Mouse (Mus musculus) limb, embryonic 11.5 days (tissue): ENCODE results near the gene Akr1c14. TPM values are rescaled to one million over a fixed set of nuclear protein-coding genes. Genes with fewer than 3 reads are reported as not detected.

Source experiments
- ATAC-seq: fragments of 200-750 bp; cut with Nextera tagmentation; 2 replicates; pipeline ENCODE4 v1.8.0; 2017; ENCODE audit warnings: low read depth; ENCODE audit not compliant: insufficient number of reproducible peaks, low FRiP score, low TSS enrichment
- DNase-seq: peaks from one replicate; pipeline ENCODE4 v3.0.0-alpha.2; 2015; ENCODE audit warnings: low spot score
- H3K27ac ChIP-seq: fragments of 300-500 bp; sonication (generic); replicated peaks from 2 replicates; pipeline ENCODE4 v1.5.1; 2014; ENCODE audit warnings: low read depth, mild to moderate bottlenecking, low read length
- H3K27me3 ChIP-seq: fragments of 300-500 bp; sonication (generic); 2 replicates; pipeline ENCODE4 v1.6.1; 2014; ENCODE audit warnings: mild to moderate bottlenecking, low read length, mixed read lengths; ENCODE audit not compliant: control insufficient read depth, insufficient read depth
- H3K36me3 ChIP-seq: fragments of 300-500 bp; sonication (generic); 2 replicates; pipeline ENCODE4 v1.6.1; 2014; ENCODE audit warnings: mild to moderate bottlenecking, low read length, moderate library complexity, mixed read lengths; ENCODE audit not compliant: control insufficient read depth, insufficient read depth
- H3K4me1 ChIP-seq: fragments of 300-500 bp; sonication (generic); 2 replicates; pipeline ENCODE4 v1.6.1; 2014; ENCODE audit warnings: low read length, mixed read lengths; ENCODE audit not compliant: control insufficient read depth, insufficient read depth
- H3K4me2 ChIP-seq: fragments of 300-500 bp; sonication (generic); 2 replicates; pipeline ENCODE4 v1.6.1; 2014; ENCODE audit warnings: low read depth, mild to moderate bottlenecking, moderate library complexity; ENCODE audit not compliant: severe bottlenecking
- H3K4me3 ChIP-seq: fragments of 300-500 bp; sonication (generic); 2 replicates; pipeline ENCODE4 v1.5.1; 2014; ENCODE audit warnings: low read depth, low read length
- H3K9ac ChIP-seq: fragments of 300-500 bp; sonication (generic); 2 replicates; pipeline ENCODE4 v1.6.1; 2014; ENCODE audit warnings: mild to moderate bottlenecking, low read length
- H3K9me3 ChIP-seq: fragments of 300-500 bp; sonication (generic); 2 replicates; pipeline ENCODE4 v1.6.1; 2016; ENCODE audit warnings: low read length; ENCODE audit not compliant: control insufficient read depth
- WGBS: fragments of 180-500 bp; shearing (Covaris S2); extraction: QIAGEN DNeasy Blood & Tissue Kit; methylation state at CpG from one replicate; pipeline ENCODE4 v1.1.7; 2014; 5-methylcytosine and 5-hydroxymethylcytosine counted together
- polyA plus RNA-seq: library from polyadenylated mRNA; unstranded; fragments of >200 nt; fragmentation: Nextera tagmentation; extraction: Ambion mirVana; gene quantifications from 2 replicates; pipeline ENCODE4 v1.2.1, GENCODE M21; 2014

Akr1c14 gene
- polyA plus RNA-seq = 0.16 and 0.33 TPM in 2 replicates

DNA sequence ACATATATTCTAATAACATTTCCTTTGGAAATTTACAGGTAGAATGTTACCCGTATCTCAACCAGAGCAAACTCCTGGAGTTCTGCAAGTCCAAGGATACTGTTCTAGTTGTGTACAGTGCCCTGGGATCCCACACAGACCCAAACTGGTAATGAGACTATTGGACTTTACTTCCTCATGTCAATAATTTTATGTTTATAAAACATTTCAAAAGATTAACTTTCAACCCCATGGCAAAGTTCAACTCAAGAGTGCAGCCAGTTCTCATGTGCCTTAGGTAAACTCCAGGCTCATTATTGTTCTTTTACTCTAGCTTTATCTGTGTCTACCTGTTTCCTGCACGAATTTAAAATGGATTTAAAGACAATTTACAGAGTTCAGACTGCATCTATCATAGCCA is at the start of gene Akr1c14:
Gene Akr1c14, plus strand, starts transcription at position 293 of the 400 bp plus-strand sequence.
- Histone ChIP-seq H3K27ac (no peak within 1 kb of the TSS), H3K27me3 (no peaks in the 10 kb centered on the region), H3K9ac (no peak within 1 kb of the TSS), H3K36me3 (no peaks in the 10 kb centered on the region), H3K4me2 (no peak within 1 kb of the TSS), H3K4me1 (no peaks in the 10 kb centered on the region), H3K4me3 (no peak within 1 kb of the TSS), H3K9me3 (no peaks in the 10 kb centered on the region)
- no peak for ATAC-seq
- no peak for DNase-seq
- WGBS = 59% methylated on average over 2 of the region's 2 CpGs

DNA sequence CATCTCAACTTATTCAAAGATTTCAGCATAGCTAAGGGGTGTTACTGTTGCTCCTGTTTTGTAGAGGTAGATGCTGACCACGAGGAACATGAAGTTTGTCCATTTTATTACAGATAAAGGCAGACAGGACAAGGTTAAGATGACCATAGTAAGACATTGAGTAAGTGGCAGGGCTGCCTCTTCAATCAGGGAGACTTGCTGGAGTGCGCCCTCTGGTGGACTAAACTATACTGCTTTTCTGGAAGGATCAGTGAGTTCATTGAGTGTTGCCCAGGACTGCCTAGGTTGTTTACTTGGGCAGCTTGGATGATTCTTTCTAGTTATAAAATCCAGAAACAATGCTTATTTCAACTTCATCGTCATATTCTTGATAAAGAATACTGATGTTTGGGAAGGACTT is 47.1 kb upstream of the Akr1c14 start:
- Histone ChIP-seq H3K4me2 (no peak overlapping the region), H3K27me3 (no peaks in the 10 kb centered on the region), H3K9me3 (no peaks in the 10 kb centered on the region), H3K4me1 (no peaks in the 10 kb centered on the region), H3K36me3 (no peaks in the 10 kb centered on the region), H3K27ac (no peak overlapping the region), H3K4me3 (no peak overlapping the region), H3K9ac (no peak overlapping the region)
- ATAC-seq (no peak), DNase-seq (peak; percentile 82)
- 16% methylated on average over 3 of the region's 3 CpGs for WGBS

DNA sequence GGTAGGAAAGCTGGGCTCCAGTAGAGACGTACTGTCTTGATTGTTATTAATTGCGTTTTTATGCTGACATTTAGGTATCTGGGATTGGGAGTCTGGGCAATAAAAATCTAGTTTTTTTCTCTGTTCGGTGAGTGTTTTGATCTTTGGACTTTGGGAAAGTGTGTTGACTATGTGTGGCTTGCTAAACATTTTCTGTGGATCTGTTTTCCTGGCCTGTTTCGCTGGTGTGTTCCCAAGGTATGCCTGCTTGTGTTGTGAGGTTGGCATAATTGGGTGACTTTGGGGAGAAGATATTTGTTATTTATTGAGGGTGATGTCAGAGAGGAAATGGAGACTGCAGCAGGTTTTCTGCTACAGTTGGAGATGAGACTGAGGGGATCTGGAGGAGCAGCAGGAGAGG is 38.0 kb upstream of the Akr1c14 start:
- Histone ChIP-seq H3K9me3 (no peaks in the 10 kb centered on the region), H3K4me1 (no peaks in the 10 kb centered on the region), H3K4me3 (no peak overlapping the region), H3K4me2 (no peak overlapping the region), H3K9ac (no peak overlapping the region), H3K27me3 (no peaks in the 10 kb centered on the region), H3K36me3 (no peaks in the 10 kb centered on the region), H3K27ac (no peak overlapping the region)
- ATAC-seq (no peak), DNase-seq (no peak)
- WGBS = 78% methylated on average over 4 of the region's 4 CpGs

DNA sequence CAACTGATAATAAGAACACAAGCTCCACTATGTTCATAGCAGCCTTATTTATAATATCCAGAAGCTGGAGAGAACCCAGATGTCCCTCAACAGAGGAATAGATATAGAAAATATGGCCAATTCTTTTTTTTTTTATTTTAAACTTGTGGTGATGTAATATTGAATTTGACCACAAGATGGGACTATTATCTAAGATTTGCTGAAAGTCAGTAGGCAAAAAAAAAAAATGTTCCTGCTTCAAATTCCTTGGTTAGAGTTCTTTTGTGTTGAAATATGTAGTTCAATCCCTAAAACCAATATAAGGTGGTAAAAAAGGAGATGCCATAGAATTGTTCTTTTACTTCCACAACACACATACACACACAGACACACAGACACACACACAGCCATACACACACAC is 35.0 kb upstream of the Akr1c14 start:
- no peak for DNase-seq
- Histone ChIP-seq H3K27me3 (no peaks in the 10 kb centered on the region), H3K4me1 (no peaks in the 10 kb centered on the region), H3K4me2 (no peak overlapping the region), H3K4me3 (no peak overlapping the region), H3K27ac (no peak overlapping the region), H3K9ac (no peak overlapping the region), H3K36me3 (no peaks in the 10 kb centered on the region), H3K9me3 (no peaks in the 10 kb centered on the region)
- no peak for ATAC-seq

DNA sequence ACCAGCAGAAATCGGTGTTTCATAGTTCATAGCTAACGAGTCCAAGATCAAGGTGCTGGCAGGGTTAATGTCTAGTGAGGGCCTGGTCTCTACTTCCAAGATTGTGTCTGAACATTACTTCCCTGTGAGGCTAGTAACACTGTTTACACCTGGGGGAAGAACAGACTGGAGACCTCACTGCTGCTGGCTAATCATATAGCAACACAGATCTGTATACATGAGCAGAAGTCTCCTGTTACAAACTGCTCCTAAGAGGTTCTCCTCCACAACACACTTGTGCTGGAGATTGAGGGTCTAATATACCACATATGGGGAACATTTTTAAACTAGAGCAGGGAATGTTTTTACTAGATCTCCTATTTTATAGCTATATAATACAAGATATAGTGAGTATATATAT is 18.9 kb upstream of the Akr1c14 start:
- 66% methylated on average over 2 of the region's 2 CpGs for WGBS
- ATAC-seq = no peak
- Histone ChIP-seq H3K36me3 (no peaks in the 10 kb centered on the region), H3K4me3 (no peak overlapping the region), H3K27me3 (no peaks in the 10 kb centered on the region), H3K27ac (no peak overlapping the region), H3K4me2 (no peak overlapping the region), H3K4me1 (no peaks in the 10 kb centered on the region), H3K9me3 (no peaks in the 10 kb centered on the region), H3K9ac (no peak overlapping the region)
- DNase-seq = no peak

DNA sequence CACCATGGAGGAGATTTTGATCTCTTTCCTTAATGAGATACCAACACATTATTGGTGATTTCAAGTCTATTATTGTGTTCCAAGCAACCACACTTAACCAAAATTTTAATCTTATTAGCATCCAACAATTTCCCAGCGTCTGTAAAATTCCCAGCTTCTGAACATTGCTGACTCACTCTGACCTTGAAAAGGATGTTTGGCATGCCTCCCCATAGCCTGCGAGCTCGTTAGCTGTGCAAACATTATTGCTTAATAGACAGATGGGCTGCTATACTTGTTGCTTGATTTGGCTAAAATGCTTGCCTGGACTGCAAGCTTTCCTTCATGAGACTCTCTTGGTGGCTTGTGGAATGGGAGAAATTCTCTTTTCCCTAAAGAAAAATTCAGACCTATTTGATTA is 16.3 kb upstream of the Akr1c14 start:
- H3K4me1 ChIP-seq = no peaks in the 10 kb centered on the region
- H3K9ac ChIP-seq = no peak overlapping the region
- ATAC-seq (no peak), DNase-seq (no peak)
- H3K27me3 ChIP-seq = no peaks in the 10 kb centered on the region
- H3K4me2 ChIP-seq = no peak overlapping the region
- no peaks in the 10 kb centered on the region for H3K36me3 ChIP-seq
- no peak overlapping the region for H3K4me3 ChIP-seq
- 59% methylated on average over 3 of the region's 3 CpGs for WGBS
- H3K27ac ChIP-seq = no peak overlapping the region
- H3K9me3 ChIP-seq = no peaks in the 10 kb centered on the region

DNA sequence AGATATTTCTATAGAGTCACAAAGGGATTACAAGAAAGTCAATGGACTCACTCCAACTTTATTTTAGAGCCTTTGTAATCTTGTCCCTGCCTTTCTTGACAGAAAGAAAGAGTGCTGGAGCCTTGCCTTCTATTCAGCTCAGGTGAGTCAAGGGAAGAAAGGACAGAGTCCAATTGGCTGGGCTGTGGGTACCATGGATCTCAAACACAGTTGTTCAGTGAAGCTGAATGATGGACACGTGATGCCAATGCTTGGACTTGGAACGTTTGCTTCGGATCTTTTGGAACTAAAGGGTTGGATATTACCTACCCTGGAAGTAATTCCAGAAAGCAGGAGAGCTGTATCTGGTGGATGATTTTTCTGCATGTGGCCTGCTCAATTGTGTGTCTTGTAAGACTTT is 13.8 kb upstream of the Akr1c14 start:
- no peak overlapping the region for H3K4me3 ChIP-seq
- ATAC-seq (no peak), DNase-seq (no peak)
- H3K4me1 ChIP-seq = no peaks in the 10 kb centered on the region
- H3K27ac ChIP-seq = no peak overlapping the region
- WGBS = 86% methylated on average over 3 of the region's 3 CpGs
- no peak overlapping the region for H3K4me2 ChIP-seq
- no peaks in the 10 kb centered on the region for H3K27me3 ChIP-seq
- H3K9me3 ChIP-seq = no peaks in the 10 kb centered on the region
- no peak overlapping the region for H3K9ac ChIP-seq
- H3K36me3 ChIP-seq = no peaks in the 10 kb centered on the region

DNA sequence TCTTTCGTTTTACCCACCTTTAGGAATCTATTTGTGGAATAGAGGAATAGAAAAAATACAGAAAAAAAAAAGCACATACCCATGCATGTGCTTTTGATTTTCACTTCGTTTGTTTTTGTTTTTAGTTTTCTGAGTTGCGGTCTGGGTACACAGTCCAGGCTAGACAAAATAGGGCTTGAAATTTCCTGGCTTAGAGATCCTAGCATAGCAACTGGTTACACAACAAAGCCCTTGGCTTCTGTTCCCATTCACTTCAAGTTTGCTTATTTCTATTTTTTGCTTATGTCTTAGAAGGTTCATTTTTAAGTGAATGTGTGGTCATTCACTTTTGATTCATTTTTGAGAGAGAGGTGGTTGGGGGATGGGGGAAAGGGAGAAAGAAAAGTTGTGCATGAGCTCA is 2.7 kb upstream of the Akr1c14 start:
- Histone ChIP-seq H3K9ac (no peak overlapping the region), H3K4me2 (no peak overlapping the region), H3K4me1 (no peaks in the 10 kb centered on the region), H3K27me3 (no peaks in the 10 kb centered on the region), H3K36me3 (no peaks in the 10 kb centered on the region), H3K9me3 (no peaks in the 10 kb centered on the region), H3K27ac (no peak overlapping the region), H3K4me3 (no peak overlapping the region)
- ATAC-seq (no peak), DNase-seq (no peak)
- 84% methylated on average over 3 of the region's 3 CpGs for WGBS

DNA sequence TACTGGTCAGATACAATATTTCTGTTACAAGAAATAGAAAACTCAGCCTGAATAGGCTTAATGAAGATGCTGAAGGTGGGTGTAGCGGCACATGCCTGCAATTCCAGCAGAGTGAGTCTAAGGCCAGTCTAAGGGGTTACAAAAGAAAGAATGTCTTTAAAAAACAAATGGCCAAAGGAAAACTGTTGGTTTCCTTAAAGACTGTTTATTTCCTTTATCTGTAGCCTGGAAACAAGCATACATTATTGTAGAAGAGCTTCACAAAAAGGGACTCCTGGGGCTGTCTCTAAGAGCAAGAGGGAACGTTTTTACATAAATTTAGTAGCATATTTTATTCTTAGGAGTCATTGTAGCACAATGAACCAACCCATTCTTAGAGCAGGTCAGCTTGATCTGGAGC is 2.0 kb upstream of the Akr1c14 start:
- Histone ChIP-seq H3K9ac (no peak overlapping the region), H3K27ac (no peak overlapping the region), H3K36me3 (no peaks in the 10 kb centered on the region), H3K9me3 (no peaks in the 10 kb centered on the region), H3K4me2 (no peak overlapping the region), H3K27me3 (no peaks in the 10 kb centered on the region), H3K4me3 (no peak overlapping the region), H3K4me1 (no peaks in the 10 kb centered on the region)
- DNase-seq (no peak), ATAC-seq (no peak)
- 76% methylated on average over 2 of the region's 2 CpGs for WGBS
